Mouse (Mus musculus): ENCODE data around the gene Pank3.

Pank3 gene

GRCm38 (mm10) chr11:35769188-35769745 is at the start of gene Pank3:
Pank3 (plus strand) TSS chr11:35769484.
- peak; percentile 92 for DNase-seq (ENCODE audit: low spot score)

- DNase-seq (ENCODE audit: low spot score): no peak
Measured at GRCm38 (mm10) chr11:35723876-35724275, 45.4 kb upstream of the Pank3 start.

DNA sequence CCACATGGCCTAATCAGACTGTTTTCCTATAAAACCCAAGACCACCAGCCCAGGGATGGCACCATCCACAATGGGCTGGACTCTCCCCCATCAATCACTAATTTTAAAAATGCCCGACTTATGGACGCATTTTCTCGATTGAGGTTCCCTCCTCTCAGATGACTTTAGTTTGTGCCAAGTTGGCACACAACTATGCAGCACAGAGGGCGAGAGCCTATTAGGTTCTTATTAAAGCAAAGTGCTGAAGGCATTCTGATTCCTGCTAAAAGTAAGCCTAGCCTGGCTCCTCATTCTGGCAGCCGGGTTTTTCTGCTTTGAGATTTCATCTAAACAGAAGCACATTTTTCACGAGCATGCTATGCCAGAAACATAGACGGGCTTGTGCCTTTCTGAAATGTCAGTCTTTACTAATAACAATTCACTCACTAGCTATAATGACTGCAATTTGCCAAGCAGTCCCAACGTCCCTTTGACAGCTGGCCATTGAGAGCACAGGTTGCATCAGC is 42.9 kb upstream of the Pank3 start:
- no peak for DNase-seq (ENCODE audit: low spot score)

- no peak for DNase-seq (ENCODE audit: low spot score)
Measured at GRCm38 (mm10) chr11:35728200-35728599, 41.1 kb upstream of the Pank3 start.

DNA sequence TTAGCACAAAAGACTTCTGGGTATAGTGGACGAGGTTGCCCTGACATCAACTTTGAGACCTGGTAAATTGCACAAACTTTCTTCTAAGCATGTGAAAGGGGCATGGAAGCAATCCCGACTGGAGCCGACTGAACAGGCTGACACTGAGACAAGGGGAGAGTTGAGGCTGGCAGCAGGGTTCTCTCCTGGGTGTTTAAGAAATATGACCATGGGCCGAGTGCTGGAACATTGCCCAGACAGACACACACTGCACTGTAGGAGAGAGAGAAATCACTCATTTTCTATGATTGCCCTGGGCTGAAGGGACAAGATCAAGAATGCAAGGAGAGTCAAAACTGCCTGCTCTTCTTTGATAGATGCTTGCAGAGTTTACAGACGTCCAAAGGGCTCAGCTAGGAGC is 40.1 kb upstream of the Pank3 start:
- no peak for DNase-seq (ENCODE audit: low spot score)

GRCm38 (mm10) chr11:35732366-35732765 is 36.9 kb upstream of the Pank3 start:
- no peak for DNase-seq (ENCODE audit: low spot score)

GRCm38 (mm10) chr11:35736817-35737216 is 32.5 kb upstream of the Pank3 start:
- DNase-seq (ENCODE audit: low spot score): no peak

DNA sequence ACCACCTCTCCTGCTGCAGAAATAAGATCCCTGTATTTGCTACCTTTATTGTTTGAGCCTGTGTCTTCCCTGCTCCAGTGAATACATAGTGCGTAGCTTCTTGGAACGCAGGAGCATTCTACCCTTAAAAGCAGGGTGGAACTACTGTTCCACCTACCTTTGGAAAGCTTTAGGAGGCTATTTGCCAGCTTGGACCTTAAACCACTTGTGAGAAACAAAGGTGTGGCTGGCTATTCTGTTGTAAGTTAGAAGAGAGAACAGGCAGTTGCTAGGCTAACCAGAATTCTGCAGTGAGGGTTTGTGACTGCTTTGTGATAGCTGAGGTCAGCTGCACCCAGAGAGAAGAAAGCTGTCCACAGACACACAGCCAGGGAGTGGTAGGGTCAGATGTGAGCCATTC is 32.0 kb upstream of the Pank3 start:
- no peak for DNase-seq (ENCODE audit: low spot score)

- no peak for DNase-seq (ENCODE audit: low spot score)
Measured at GRCm38 (mm10) chr11:35738102-35738501, 31.2 kb upstream of the Pank3 start.

DNA sequence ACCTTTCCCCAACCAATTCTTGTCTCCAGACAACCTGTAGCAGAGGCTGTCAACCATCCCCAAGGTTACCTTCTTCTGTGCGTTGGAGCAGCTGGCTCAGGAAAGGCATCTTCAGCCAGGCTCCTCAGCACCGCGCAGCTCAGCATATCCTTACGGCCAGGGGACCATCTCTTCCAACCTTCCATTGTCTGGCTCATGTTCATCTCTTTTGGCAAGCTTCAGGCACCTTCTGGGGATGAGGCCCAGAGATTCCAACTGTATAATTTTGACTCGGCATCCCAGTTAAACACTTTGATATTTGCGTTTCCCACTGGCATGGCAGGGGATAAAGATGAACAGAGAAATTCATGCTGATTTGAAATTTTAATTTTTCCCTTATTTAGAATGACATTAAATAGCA is 25.7 kb upstream of the Pank3 start:
- no peak for DNase-seq (ENCODE audit: low spot score)

GRCm38 (mm10) chr11:35744571-35744970 is 24.7 kb upstream of the Pank3 start:
- DNase-seq (ENCODE audit: low spot score): no peak

DNA sequence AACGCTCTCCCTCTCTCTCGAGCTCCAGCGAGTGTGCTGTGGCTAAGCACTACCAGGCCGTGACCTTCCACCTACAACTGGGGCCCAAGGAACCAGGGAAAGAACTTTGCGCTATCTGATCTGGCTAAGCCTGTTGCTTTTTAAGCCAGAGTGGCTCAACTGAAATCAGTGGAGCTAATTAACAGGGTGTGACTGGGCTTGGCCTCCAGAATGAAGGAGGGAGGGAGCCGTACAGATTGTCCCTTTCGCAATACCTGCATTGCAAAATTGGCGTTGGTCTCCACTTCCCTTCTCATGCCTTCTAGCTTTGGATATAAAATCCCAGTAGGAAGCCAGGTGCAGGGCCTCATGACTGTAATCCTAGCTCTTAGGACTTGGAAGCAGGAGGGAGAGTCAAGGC is 18.7 kb upstream of the Pank3 start:
- no peak for DNase-seq (ENCODE audit: low spot score)

- DNase-seq (ENCODE audit: low spot score): no peak
Measured at GRCm38 (mm10) chr11:35754906-35755418, 14.3 kb upstream of the Pank3 start.

DNA sequence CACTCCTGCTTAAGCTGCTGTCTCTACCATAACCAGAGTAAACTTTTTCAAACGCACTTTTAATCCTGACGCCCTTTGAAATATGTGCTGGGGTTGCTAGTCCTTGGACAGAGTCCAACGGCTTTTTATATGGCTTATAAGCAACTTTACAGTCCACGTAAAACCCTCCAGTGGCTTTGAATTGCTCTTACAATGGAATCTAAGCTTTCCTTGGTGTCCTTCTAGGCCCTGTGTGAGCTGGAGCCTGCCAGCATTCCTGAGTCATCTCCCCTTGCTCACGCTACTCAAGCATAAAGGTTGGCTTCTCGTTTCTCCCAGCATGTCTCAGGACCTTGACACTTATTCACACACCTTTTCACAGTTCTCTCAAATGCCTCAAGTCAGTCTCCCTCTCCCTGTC is 13.7 kb upstream of the Pank3 start:
- no peak for DNase-seq (ENCODE audit: low spot score)

DNA sequence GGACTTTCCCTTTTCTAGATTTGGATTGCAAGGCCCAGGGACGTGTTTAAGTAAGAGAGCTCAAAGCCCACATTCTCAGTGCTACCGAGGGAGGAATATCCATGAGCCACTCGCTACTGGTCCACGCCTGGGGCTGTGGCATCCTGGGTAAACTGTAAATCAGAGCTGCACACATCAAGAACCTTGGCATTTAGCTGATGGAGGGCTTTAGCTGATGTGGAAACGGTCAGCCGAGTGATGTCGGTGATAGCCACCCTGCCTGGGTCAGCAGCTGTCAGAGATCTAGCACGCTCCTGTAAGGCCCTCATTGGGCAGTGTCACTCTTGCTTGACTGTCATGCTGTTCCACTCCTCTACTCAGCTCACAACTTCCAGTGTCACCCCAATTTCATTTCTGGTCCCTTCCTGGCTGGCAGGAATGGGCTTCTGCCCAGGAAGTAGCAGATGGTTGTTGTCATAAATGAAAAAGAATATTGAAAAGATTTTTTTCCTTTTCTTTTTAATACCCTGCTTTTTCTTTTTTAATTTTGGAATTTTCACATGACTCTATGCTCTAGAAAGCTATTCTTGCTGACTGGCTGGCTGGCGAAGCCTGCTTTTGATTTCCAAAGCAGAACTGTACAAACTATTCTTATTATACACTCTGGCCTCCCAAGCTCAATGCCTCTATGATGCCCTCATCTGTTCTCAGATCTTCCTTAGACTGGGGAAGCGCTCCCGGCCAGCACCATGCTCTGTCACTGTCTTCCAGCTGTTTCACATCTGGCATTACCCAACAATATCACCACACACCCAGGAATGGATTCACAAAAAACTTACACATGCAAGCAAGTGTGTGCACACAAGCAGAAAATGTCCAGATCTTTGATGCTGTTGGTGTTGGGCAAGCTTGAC is 12.6 kb upstream of the Pank3 start:
- no peak for DNase-seq (ENCODE audit: low spot score)

GRCm38 (mm10) chr11:35760001-35760626 is 9.2 kb upstream of the Pank3 start:
- DNase-seq (ENCODE audit: low spot score): no peak

GRCm38 (mm10) chr11:35760627-35761003 is 8.7 kb upstream of the Pank3 start:
- no peak for DNase-seq (ENCODE audit: low spot score)

DNA sequence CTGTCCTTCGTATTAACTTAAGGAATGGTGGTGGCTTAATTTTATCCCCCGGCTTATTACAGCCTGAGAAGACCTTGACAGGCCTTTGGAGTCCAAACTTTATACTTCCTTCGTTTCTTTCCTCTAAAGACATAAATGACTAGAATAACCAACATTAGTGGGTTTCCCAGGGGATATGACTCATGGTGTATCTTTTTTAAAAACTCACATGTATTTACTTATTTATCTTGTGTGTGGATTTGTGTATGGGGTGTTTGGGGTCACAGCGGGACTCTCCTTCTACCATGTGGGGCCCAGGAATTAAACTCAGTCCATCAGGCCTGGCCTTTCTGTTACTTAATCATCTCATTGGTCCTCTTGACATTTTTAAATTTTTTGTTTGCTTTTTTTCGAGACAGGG is 2.4 kb upstream of the Pank3 start:
- DNase-seq (ENCODE audit: low spot score): no peak

DNA sequence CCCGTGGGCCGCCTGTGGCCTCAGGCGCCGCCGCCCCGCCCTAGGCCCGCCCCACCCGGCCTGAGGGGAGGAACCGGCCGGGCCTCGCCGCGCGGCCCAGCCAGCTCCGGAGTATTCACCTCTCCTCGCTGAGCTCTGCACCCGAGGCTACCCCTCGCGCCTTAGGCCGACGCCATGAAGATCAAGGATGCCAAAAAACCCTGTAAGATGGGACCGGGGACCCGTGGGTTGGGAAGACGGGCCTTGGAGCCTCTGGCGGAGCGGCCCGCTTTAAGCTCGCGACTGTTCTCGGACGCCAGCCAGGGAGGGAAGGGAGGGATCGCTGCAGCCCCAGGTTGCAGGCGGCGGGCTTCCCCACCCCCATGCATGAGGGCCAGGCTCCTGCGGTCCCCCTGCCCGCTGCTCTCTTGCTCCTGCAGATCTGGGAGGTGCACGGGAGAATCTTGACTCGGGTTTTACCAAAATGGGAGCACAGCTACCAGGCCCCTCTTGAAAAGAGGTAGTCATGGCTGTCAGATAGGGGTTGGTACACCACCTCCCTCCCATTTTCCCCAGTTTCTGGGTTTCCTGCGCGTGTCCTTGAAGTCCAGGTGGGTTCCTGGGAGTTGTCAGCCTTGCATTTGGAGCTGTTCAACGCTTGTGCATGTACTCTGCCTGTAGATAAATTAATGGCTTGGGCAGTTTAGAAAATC is 608 bp downstream of the Pank3 start:
- peak; percentile 17 for DNase-seq (ENCODE audit: low spot score)

DNA sequence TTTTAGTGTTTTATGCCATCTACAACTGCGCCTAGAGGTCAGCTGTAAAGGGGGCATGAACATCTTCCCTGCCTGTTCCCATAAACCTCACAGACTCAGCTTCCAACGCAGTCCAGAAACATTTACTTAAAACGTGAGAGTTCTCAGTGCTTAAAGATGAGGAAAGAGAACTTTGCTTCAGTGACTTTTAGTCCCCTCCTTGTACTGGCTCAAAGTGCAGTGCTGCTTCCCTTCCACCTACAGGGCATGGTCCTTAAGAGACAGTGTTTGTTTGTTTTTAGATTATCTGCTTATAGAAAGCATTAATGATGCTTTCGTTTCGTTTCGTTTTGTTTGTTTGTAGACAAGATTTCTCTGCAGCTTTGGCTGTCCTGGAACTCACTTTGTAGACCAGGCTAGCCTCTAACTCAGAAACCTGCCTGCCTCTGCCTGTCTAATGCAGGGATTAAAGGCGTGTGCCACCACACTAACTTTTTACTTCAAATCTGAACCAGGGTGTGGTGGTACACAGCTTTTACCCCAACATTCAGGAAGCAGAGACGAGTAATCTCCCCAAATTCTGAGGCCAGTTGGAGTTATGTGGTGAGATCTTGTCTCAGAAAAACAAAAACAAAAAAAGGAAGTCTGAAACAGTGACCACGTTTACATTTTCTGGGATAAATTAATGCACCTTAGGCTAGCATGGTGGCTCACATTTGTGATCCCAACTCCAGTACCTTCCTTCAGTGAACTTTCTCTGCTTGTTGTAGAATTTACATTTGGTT is 1.6 kb downstream of the Pank3 start:
- no peak for DNase-seq (ENCODE audit: low spot score)

DNA sequence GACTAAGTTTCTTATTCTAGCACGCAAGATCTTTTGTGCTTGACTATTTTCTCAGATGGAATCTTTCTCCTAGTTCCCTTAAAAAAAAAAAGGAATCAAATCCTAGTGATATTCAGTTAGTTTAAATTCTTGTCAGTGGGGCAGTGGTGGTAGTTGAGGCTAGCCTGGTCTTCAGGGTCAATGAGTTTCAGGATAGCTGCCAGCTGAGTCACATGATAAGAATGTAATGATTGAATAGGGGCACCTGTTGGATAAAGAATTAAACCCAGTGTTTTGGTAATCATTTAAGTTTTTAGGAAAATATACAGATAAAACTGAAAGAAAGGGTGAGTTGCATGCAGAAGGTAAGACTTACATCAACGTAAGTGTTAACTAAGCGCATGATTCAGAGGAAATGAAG is 6.3 kb downstream of the Pank3 start:
- DNase-seq (ENCODE audit: low spot score): no peak

- no peak for DNase-seq (ENCODE audit: low spot score)
Measured at GRCm38 (mm10) chr11:35776452-35776851, 7.2 kb downstream of the Pank3 start.

Data from layer of hippocampus, adult 9-10 months (tissue).